Mouse (Mus musculus) large intestine, adult 2 months (tissue): ENCODE measurements around the gene Dnajc15. TPM values are rescaled to one million over a fixed set of nuclear protein-coding genes. Genes with fewer than 3 reads are reported as not detected.

Experiments
- DNase-seq: peaks from one replicate; pipeline ENCODE4 v3.0.0-alpha.2; 2012; ENCODE audit warnings: low read depth, low spot score
- WGBS: fragments of 180-500 bp; shearing (Covaris S2); methylation state at CpG from one replicate; pipeline ENCODE4 v1.1.7; 2018; 5-methylcytosine and 5-hydroxymethylcytosine counted together
- polyA plus RNA-seq: library from polyadenylated mRNA; depleted of rRNA; stranded (reverse); fragments of >200 nt; gene quantifications from 2 replicates; pipeline ENCODE4 v1.2.3, GENCODE M21; 2012

Gene Dnajc15
- polyA plus RNA-seq, 1 experiment, result 6.0 TPM

DNA sequence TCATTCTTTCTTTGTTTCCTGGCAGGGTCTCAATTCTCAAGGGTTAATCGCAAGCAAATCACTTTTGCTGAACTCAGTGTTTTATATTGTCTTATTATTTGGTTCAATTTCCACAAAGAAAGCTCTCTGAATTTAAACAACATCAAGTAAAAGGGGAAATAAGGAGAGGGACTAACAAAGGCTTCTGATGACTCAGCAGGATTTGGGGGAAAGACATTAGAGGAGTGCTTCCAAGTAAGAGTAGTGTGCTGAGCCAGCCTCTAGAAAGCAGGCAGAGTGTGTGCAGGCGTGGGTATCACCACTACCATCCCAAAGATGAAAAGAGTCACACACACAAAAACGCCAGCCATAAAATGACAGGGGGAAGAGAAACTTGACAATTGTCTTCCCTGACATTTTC, 10.9 kb downstream of the Dnajc15 start:
- no peak for DNase-seq
- WGBS, result 78% methylated on average over 3 of the region's 3 CpGs

DNA sequence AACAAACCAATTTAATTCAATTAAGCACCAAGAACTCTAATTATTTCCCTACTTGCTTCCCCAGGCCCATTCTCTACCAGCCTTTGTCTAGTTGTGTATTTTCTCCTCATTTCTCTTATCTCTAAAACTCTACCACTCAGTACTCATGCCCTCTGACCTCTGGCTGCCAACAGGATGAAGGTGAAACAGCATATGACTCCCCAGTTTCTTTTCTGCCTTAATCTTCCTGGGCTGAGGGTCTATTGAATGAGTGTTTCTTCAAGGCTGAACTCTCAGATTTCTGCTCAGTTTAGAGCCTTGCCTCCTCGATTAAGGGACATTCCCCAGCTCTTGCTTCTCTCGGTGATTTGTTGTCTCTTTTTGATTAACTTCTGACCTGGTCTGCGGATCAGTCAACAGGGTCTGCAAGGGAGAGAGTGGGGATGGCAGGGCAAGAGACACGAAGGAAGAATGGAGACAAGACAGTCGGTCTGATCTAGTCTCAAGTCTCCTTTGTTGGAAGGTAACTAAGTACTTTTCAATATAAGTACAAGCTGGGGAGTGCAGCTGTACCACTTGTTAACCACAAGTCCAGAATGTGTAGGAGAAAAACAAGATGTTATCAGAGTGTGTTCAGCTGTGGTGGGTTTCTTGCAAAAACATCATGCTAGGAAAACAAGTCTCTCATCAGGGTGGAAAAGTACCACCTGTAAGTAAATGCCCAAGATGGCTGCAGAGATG, 13.9 kb downstream of the Dnajc15 start:
- no peak for DNase-seq
- 60% methylated on average over 5 of the region's 5 CpGs for WGBS

DNA sequence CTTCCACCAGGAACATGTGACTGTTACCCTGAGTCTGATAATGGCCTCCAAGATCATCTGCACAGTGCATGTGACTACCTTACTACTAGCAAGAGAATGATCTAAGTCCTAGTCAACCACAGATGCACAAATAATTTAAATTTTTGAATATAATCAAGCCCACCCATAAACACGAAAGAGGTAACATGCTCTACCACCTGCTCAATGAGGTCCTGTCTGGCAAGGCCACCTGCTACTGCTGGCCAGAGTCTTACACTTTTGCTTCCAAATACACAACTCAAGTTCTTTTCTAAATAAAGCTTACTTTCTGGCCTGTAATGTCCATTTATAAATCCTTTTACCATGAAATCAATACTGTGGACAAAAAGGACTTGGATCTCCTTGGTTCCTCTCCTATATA, 15.0 kb downstream of the Dnajc15 start:
- no peak for DNase-seq
- WGBS, result 80% methylated on average over 1 of the region's 1 CpGs

DNA sequence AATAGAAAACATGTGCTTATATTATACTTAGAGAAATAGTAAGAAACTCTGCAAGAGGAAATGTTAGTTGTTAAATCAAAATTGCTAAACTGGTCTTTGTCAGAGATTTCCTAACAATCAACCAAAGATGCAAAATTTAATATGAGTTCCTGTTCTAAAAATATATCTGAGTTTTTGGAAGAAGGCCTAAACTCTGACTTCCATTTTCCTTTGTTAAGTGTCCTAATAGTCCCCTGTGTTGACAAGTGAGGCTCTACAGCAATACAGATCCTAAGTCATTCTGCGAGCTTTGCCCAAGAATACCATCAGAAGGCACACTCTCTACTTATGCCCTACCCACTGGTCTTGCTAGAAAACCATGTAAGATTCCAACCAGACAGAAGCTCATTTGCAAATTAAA, 21.0 kb downstream of the Dnajc15 start:
- no peak for DNase-seq
- 78% methylated on average over 1 of the region's 1 CpGs for WGBS

DNA sequence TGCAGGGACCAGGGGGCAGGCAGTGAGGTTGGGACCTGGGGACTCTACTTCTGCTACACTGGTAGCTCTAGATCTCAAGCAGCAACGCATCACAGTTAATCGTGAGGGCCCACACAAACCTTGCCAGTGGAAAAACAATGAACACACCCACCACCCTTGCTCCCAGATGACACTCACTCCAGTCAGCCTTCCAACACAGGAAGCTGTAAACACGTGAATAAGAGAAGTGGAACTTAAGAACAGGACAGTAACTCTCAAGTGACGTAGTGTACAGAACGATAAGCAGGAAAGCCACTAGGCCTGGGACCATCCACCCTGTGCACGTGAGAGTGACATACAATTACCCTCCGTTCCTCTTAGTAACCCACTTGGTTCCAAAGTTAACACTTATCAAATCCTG, 25.1 kb downstream of the Dnajc15 start:
- no peak for DNase-seq
- WGBS, result 72% methylated on average over 7 of the region's 7 CpGs

DNA sequence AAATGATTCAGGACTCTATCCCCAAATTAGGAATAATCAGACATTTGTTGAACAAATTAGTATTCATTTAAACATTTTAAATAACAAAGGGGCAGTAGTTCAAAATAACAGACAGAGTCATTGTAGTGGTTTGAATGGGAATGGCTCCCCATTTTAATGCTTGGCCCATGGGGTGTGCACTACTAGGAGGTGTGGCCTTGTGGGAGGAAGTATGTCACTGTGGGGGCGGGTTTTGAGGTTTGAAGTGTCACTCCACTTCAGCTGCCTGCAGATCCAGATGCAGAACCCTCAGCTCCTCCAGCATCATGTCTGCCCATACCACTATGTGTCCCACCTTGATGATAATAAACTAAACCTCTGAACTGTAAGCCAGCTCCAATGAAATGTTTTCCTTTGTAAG, 26.6 kb downstream of the Dnajc15 start:
- no peak for DNase-seq
- 97% methylated on average over 1 of the region's 1 CpGs for WGBS

DNA sequence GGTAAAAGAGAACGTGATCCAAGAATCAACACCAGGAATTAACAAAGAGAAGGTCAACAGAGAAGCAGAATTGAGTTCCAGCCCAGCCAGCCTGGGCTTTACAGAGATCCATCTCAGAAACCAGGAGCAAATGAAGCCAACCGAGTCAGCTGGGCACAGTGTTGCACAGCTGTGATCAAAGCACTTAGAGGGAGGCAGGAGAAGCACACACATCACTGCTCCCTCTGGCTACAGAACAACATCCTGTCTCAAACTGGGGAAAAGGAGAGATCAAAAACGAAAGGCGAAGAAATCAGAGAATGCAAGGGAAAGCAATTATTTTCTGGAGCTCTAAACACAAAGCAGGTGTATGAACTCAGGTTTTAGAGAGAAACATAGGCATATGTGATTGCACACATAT, 28.7 kb downstream of the Dnajc15 start:
- no peak for DNase-seq
- 81% methylated on average over 4 of the region's 4 CpGs for WGBS

DNA sequence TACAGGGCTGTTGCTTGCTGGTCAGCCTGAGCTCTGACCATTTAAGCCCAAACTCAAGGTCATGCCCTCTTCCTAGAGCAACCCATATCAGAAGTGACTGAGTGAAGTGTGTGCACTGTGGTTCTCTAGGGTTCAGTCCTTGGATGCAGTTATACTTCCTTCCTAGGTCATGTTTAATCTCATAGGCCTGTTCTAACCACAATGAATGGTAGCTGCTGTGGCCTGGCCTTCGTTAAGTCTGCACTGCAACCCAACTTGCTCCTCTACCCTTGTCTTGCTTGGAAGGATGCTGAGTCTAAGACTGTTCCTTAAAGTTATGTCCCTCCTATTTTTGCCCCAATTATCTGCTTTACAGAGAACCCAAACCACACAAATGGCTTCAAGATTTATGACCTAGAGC, 29.4 kb downstream of the Dnajc15 start:
- DNase-seq, result no peak
- 92% methylated on average over 1 of the region's 1 CpGs for WGBS

DNA sequence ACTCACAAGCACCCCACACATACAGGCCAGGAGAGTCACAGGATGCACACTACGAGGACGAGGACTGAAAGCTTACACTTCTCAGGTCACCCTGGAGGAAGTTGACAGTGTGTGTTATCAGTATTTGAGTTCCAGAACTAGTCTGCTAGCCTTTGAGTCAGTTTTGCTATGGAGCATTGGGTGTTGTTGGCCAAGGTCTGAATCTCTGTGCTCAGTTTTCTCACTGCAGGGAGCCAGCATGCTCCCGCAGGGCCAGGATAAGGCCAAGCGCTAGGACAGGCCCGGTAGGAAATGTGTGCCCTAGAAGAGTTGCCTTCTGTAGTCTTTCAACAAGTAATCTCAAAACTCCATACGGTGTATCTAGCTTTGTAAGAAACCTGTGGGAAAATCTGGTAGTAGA, 34.4 kb downstream of the Dnajc15 start:
- DNase-seq, result no peak
- WGBS, result 85% methylated on average over 6 of the region's 6 CpGs

DNA sequence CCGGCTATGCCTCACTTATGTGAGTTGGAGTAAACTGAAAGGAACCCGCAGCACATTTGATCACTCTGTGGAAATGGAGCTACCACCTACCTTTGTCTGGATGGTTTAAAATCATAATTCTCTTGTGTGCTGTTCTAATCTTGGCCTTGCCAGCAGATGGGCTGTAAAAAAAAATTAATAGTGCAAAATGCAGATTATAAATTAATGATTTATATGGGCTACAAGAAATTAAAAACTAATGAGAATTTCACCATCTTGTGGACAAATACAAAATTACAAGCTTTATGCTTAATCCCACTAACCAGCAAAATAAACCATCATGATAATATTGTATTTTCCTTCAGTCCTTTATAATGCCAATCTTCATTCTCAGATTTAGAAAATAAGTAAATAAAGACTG, 34.8 kb downstream of the Dnajc15 start:
- DNase-seq, result no peak
- WGBS, result 88% methylated on average over 2 of the region's 2 CpGs

DNA sequence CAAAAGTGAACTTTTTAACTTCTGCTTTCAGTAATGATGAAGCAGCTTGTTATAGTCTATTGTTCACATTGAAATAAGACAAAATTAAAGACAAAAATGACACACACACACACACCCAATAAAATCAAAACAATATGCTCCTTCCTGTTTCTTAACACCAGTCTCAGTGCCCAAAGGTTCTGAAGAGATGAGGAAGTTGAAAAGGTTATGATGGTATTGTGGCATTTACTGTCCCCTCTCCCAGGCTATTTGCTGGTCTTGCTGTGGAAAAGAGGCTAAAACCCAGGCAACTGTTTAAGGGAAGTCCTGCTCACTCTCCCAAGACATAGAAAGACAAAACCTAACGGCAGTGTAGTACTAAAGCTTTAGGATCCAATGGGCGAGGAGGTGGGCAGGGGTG, 38.1 kb downstream of the Dnajc15 start:
- WGBS, result 87% methylated on average over 2 of the region's 2 CpGs
- DNase-seq, result no peak

DNA sequence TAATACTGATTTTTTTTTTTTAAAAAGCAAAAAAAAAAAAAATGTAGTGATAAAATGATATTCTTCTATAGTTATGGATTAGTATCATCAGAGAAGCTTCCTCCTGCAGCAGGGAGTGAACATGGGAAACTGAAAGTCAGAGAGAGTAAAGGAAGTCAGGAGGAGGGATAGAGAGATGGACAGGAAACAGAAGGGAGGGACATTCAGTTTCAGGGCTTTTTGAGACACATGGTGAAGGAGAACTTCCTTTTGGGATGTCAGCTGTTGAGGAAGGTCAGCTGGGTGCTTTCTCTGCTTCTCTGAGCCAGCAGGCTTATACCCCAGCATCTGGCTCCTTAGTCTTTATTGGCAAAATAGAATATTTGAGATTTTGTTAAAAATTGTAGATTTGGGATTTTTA, 42.6 kb downstream of the Dnajc15 start:
- DNase-seq, result no peak

DNA sequence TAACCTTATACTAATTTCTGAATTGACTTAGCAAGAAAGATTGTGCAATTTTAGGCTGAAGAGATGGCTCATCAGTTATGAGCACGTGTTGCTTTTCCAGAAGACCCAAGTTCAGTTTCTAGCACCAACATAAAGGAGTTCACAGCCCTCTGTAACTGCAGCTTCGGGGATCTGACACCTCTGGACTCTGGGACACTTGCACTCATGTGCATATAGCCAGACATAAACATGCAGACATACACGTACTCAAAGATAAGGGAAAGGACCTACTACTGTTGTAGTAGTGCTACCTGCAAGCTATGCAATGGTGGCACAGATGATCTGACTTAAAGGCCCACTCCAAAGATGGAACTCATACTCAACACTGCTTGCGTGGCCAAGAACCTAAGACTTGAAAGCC, 43.0 kb downstream of the Dnajc15 start:
- no peak for DNase-seq
- WGBS, result 89% methylated on average over 4 of the region's 4 CpGs

DNA sequence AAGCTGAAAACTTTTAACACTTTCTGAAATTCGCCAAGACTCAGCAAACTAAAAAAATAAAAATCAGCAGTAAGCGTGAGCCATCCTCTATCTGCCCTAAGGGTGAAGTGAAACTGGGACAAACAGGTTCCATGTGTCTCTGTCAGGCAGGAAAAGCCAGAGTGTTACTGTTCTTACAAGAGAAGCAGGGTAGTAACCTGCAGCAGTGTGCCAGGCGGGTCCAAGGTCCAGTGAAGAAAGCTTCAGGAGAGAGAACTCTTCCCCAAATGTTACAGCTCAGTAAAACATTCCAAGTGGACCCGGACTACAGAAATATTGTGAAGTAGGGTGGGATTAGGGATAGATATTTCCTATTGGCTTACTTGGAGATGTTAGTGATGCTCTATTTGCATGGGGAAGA, 45.3 kb downstream of the Dnajc15 start:
- DNase-seq, result no peak
- WGBS, result 67% methylated on average over 4 of the region's 4 CpGs

DNA sequence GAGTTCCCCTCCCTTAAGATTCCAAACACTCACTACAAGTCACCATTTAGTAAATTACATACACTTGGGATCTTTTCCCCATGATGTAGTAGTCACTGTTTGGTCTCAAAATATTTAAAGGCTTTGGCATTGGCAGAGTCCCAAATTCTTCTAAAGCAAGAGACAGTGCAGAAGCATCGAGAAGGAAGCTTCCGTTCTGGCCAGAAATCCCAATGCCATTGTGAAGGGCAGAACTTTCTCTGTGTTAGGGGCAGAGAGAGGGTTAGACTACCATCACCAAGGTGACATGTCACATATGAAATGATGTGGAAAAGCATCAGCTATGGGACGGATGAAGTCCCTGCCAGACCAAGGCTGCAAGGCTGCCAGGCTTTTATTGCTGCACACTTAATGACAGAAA, 49.0 kb downstream of the Dnajc15 start:
- DNase-seq, result no peak
- WGBS, result 59% methylated on average over 3 of the region's 3 CpGs

DNA sequence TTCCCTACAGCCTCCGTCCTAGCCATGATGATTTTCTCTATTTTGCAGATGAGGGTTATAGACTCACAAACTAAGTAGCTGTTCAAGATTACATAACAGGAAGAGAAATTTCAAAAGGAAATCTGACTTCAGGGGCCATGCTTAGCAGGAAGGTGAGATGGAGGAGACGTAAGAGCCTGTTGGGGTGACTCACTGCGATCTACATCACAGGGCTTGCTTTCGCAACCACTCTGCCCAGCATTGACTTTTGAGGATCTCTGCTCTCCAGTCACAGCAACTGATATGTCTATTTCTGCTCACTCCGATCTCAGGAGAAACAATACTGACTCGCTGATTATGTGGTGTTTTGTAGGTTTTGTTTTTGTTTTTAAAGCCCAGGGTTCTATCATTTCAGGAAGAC, 49.8 kb downstream of the Dnajc15 start:
- no peak for DNase-seq
- WGBS, result 90% methylated on average over 6 of the region's 6 CpGs

DNA sequence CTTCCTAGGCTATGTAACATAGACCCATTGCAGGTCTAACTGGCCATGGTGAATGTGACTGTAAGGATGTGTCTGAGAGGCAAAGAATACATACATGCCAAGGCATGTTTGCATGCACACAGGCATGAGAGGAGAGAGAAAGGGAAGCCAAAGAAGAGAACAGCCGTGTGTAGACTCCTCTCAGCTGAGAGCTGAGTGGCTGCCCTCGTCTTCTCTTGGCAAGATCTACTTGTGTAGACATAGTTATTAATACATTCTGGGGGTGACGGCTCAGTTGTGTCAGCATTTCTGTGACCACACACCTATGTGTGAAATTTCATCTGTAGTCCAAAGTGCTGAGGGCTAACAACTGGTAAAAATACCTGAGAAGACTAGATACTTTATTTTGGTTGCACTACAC, 55.1 kb downstream of the Dnajc15 start:
- no peak for DNase-seq
- WGBS, result 90% methylated on average over 3 of the region's 3 CpGs

DNA sequence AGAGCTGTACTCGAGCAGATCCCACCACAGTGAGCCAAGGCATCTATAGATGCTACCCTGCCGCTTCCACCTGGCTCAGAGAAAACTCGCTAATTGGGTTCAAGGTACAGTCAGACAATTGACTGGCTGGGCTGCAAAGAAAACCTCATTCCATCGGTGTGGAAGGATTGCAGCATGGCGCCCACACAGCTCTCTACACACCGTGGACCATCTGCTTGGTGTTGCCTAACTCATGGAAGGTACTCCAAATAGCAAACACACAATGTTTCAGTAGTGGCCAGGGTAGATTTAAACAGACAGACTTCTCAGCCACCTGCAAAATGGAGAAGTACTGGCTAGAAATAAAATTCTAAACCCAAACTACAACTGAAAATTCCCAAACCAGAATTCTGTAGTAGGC, 57.4 kb downstream of the Dnajc15 start:
- no peak for DNase-seq
- WGBS, result 54% methylated on average over 6 of the region's 6 CpGs

DNA sequence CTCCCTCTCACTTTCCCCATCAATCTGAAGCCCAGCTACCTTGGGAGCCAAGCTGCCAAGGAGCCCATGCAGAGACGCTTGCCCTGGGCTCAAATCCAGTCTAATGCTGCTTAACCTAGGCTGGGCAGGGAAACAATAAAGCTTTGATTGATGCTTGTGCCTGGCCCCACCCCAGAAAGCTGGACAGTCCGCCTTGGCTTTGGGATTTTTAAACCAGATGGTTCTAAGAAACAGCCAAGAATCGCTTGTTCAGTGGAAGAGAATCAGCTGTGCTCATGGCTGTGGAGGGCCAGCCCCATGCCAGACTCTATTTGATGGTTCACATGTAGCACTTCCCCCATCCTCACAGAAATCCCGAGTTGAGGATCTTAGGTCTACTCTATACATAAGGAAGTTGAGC, 60.0 kb downstream of the Dnajc15 start:
- 29% methylated on average over 4 of the region's 4 CpGs for WGBS
- no peak for DNase-seq

DNA sequence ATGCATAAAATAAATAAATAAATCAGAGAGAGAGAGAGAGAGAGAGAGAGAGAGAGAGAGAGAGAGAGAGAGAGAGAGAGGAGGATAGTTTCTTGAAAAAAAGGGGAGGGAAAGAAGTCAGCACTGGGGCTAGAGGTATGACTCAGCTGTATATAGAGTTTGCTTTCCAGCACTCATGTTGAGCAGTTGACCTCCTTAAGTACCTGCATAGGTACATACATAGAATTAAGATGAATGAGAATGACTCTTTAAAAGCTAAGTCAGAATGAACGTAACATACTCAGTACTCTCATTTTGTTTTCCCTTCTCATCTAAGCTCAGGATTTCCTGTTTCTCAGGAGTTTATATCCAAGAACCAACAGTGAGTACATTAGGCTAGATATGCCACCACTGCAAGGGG, 62.0 kb downstream of the Dnajc15 start:
- WGBS, result 87% methylated on average over 1 of the region's 1 CpGs

DNA sequence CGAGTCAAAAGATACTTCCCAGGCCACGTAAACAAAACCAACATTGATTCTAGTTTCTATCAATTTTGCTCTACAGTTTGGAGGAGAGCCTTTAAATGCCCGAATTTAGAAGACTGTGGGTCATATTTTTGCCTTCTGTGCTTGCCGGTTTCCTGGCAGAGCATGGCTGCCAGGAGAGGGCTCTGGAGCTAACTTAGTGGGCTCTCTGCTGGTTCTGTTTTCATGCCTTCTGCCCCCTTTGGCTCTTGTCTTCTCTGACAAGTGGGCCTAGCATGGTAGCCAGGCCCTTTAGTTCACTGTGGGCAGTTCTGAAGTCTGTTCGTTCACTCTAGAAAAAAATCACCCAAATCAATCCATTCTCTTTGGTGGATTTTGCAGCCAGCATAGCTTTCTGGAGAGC, 63.5 kb downstream of the Dnajc15 start:
- DNase-seq, result no peak
- WGBS, result 84% methylated on average over 5 of the region's 5 CpGs

More for the DNA sequence above, 62.0 kb downstream of the Dnajc15 start:
- DNase-seq, result no peak

DNA sequence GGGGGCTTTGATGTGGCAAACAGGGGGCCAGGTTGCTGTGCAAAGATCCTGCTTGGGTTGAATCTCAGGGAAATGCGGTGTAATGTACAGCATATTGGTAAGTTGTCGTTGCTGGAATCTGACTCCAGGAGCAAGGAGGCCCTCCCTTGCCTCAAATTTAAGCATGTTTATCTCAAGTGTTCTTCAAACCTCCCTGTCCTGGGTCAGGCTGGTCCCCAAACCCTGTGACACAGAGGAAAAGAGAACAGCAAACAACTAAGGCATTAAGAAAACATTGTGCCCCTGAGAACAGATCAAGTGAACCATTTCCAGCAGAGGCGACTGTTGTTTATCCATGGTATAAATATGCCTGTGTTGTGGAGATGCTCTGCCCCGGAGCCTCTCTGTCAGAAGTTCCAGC, 67.1 kb downstream of the Dnajc15 start:
- WGBS, result 72% methylated on average over 4 of the region's 4 CpGs
- DNase-seq, result no peak
